Mouse (Mus musculus): ENCODE measurements around the gene Krt79.

- TF ChIP-seq CTCF (IDR thresholded peaks at IDR 0.05; ENCODE audit: low read depth, low read length) (no peak), POLR2A (IDR thresholded peaks at IDR 0.05; ENCODE audit: borderline replicate concordance, low read depth, low read length) (no peak)
Observed at GRCm38 (mm10) chr15:101916072-101916471, 24.1 kb downstream of the Krt79 start.
